Mouse (Mus musculus): ENCODE results near the gene Psmd13.

GRCm38 (mm10) chr7:140877364-140877763 is 4.4 kb upstream of the Psmd13 start:
- TF ChIP-seq GATA1 (IDR thresholded peaks at IDR 0.05; ENCODE audit: borderline replicate concordance, low read length) (no peak), FLI1 (IDR thresholded peaks at IDR 0.05; ENCODE audit: low read length) (no peak)

All from megakaryocyte, embryonic 14.5 days (primary cell).